Mouse (Mus musculus): ENCODE data around the gene Dync1i1.

- TF ChIP-seq POLR2A (IDR thresholded peaks at IDR 0.05; ENCODE audit: insufficient read length, low read depth) (no peak), POLR2AphosphoS2 (IDR thresholded peaks at IDR 0.05; ENCODE audit: insufficient read length, low read depth) (no peak), USF1 (IDR thresholded peaks at IDR 0.05; ENCODE audit: low read depth) (no peak), E2F4 (IDR thresholded peaks at IDR 0.05; ENCODE audit: insufficient read depth) (no peak), MAX (IDR thresholded peaks at IDR 0.05; ENCODE audit: low read depth) (no peak), CEBPB (IDR thresholded peaks at IDR 0.05; ENCODE audit: insufficient read depth, poor library complexity, severe bottlenecking) (no peak), SRF (IDR thresholded peaks at IDR 0.05; ENCODE audit: control insufficient read depth, insufficient read length, low read depth) (no peak), MYOG (IDR thresholded peaks at IDR 0.05; ENCODE audit: control insufficient read depth in 1 of 3, insufficient read depth in 1 of 3, insufficient read length in 2 of 3, low read depth in 2 of 3) (no peak), TCF3 (IDR thresholded peaks at IDR 0.05; ENCODE audit: insufficient read length, low read depth) (no peak), TCF12 (IDR thresholded peaks at IDR 0.05; ENCODE audit: insufficient read depth, poor library complexity, severe bottlenecking) (no peak), MYOD1 (IDR thresholded peaks at IDR 0.05; ENCODE audit: control insufficient read depth in 1 of 3, insufficient read length in 2 of 3, low read depth in 2 of 3) (no peak)
Measured at GRCm38 (mm10) chr6:5775461-5775860, 50.0 kb downstream of the Dync1i1 start.
